Mouse (Mus musculus): ENCODE results near the gene Tshz2. TPM values are rescaled to one million over a fixed set of nuclear protein-coding genes. Genes with fewer than 3 reads are reported as not detected.

Tshz2 gene
- total and polyA plus RNA-seq, 2 experiments from 2014 or later, result 26.4 to 40.8 TPM

DNA sequence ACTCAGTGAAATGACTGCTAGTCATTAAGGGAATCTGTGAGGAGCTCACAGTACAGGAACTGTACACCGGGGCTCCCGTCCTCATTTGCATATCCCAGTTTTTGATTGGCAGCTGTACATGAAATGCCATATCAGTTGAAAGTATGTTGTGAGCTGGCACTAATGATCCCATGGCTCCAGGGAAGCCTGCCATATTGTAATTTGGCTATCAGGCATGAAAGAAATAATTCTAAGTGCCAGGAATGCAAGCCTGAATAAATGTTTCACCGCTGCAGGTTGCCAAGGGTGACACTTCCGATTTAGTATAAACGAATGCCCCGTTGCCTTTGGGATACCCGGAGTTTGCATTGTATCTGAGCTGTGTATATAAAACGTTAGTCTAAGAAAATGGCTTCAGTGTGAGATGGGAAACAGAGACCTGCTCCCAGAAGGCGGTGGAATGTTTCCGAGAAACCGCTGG is 366.1 kb downstream of the Tshz2 start:
- Histone ChIP-seq H3K4me1 (ENCODE audit: insufficient read depth, low read length) (peaks cover 22% of the 10 kb centered on the region), H3K27ac (ENCODE audit: low read depth, low read length) (peak overlapping the region; percentile 71), H3K4me3 (ENCODE audit: low read depth, low read length) (no peak overlapping the region), H3K9me3 (ENCODE audit: low read length) (no peaks in the 10 kb centered on the region), H3K36me3 (ENCODE audit: insufficient read depth, low read length) (no peaks in the 10 kb centered on the region), H3K27me3 (ENCODE audit: insufficient read depth, low read length) (no peaks in the 10 kb centered on the region), H3K4me2 (ENCODE audit: low read depth, low read length, poor library complexity, severe bottlenecking) (no peak overlapping the region), H3K9ac (replicated peaks; ENCODE audit: low read length, poor library complexity, severe bottlenecking) (no peak overlapping the region)
- DNase-seq (ENCODE audit: low spot score) (peak; percentile 56), ATAC-seq (ENCODE audit: low FRiP score) (peak; percentile 59; the same call in 1 of the 2 replicates)
- TF ChIP-seq CTCF (IDR thresholded peaks at IDR 0.05), result no peak
- 19% methylated on average over 11 of the region's 11 CpGs for WGBS

DNA sequence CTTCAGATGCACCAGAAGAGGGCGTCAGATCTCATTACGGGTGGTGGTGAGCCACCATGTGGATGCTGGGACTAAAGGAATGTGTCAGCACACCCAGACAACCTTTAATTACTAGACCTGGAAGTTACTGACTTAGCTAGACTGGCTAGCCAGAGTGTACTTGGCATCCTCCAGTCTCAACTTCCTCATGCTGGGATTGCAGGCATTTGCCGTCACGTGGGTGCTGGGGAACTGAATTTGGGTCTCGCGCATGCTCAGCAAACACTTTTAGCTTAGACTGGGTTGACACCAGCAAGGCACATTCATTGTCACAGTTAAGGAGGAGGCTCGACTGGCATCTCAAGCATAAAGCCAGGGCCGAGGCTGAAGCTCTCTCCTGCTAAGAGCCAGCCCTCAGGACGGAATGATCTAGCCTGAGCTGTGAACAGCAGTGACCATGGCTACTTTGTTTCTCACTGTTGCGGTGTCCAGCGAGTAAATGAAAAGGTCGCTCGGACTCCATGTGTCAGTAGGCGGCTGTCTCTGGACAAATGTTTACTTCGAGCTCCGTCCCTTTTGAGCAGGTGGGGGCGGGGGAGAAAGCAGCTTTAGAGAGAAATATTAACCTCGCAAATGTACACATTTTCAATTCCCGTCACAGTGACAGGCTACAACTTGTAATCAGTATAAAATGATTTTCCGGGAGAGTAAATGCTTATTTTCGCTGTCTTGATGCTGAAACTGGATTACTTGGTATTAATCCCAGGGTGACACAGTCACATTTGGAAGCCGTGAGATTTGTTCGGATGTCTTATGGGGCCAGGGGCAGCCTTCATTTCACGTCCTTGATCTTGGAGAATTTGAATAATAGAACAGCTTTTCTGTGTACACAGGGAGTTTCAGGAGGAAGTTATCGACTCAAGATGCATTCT is 370.0 kb downstream of the Tshz2 start:
- Histone ChIP-seq H3K36me3 (ENCODE audit: insufficient read depth, low read length) (no peaks in the 10 kb centered on the region), H3K4me1 (ENCODE audit: insufficient read depth, low read length) (peaks cover 15% of the 10 kb centered on the region), H3K27me3 (ENCODE audit: insufficient read depth, low read length) (no peaks in the 10 kb centered on the region; the same call in 1 of the 2 replicates), H3K4me3 (ENCODE audit: low read depth, low read length) (no peak overlapping the region), H3K9me3 (ENCODE audit: low read length) (no peaks in the 10 kb centered on the region), H3K27ac (ENCODE audit: low read depth, low read length) (peak overlapping the region; percentile 65), H3K4me2 (ENCODE audit: low read depth, low read length, poor library complexity, severe bottlenecking) (peak overlapping the region; percentile 29), H3K9ac (replicated peaks; ENCODE audit: low read length, poor library complexity, severe bottlenecking) (no peak overlapping the region)
- WGBS, result 23% methylated on average over 25 of the region's 25 CpGs
- ATAC-seq (ENCODE audit: low FRiP score), result peak; percentile 32
- DNase-seq (ENCODE audit: low spot score), result peak; percentile 66
- peak; percentile 53 for TF ChIP-seq CTCF (IDR thresholded peaks at IDR 0.05)

DNA sequence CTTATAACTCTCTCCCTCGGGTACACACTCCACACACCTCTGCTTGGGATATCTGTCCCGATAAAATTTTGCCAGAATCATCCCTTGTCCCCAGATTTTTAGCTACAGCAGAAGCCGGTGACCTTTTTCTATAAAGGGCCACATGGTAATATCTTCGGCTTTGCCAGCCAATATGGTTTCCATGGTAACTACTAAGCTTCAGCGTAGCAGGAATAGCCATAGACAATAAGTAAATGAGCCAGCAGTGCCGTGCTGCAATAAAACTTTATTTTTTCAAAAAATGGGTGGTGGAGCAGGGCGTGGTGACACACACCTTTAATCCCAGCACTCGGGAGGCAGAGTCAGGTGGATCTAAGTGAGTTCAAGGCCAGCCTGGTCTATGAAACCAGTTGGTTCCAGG is 370.9 kb downstream of the Tshz2 start:
- no peak for TF ChIP-seq CTCF (IDR thresholded peaks at IDR 0.05)
- no peak for DNase-seq (ENCODE audit: low spot score)
- 28% methylated on average over 8 of the region's 8 CpGs for WGBS
- Histone ChIP-seq H3K9me3 (ENCODE audit: low read length) (no peaks in the 10 kb centered on the region), H3K27ac (ENCODE audit: low read depth, low read length) (peak overlapping the region; percentile 65), H3K27me3 (ENCODE audit: insufficient read depth, low read length) (no peaks in the 10 kb centered on the region; the same call in 1 of the 2 replicates), H3K4me2 (ENCODE audit: low read depth, low read length, poor library complexity, severe bottlenecking) (peak overlapping the region; percentile 26; the same call in 1 of the 2 replicates), H3K4me3 (ENCODE audit: low read depth, low read length) (no peak overlapping the region), H3K9ac (replicated peaks; ENCODE audit: low read length, poor library complexity, severe bottlenecking) (no peak overlapping the region), H3K36me3 (ENCODE audit: insufficient read depth, low read length) (no peaks in the 10 kb centered on the region), H3K4me1 (ENCODE audit: insufficient read depth, low read length) (peaks cover 9% of the 10 kb centered on the region; the same call in 1 of the 2 replicates)
- no peak for ATAC-seq (ENCODE audit: low FRiP score)

DNA sequence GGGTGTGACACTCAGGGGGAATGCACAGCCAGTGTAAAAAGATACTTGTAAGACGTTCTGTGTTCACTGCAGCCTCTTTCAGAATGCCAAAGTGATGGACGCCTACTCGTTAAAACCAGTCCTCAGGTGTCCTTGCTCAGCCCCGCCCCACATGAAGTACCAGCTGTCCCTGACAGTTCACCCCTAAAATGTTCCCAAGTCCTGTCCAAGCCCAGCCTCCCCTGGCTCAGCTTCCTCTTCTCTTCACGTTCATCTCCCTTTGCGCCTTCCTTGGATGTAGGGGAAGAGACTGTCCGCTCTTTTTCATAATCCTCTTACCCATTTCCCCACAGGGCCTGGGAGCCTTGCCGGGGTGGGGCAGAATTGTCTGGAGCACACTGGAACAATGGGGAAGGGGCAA is 374.0 kb downstream of the Tshz2 start:
- no peaks in the 10 kb centered on the region; the same call in 1 of the 2 replicates for H3K27me3 ChIP-seq (ENCODE audit: insufficient read depth, low read length)
- no peak for DNase-seq (ENCODE audit: low spot score)
- TF ChIP-seq CTCF (IDR thresholded peaks at IDR 0.05), result no peak
- H3K4me2 ChIP-seq (ENCODE audit: low read depth, low read length, poor library complexity, severe bottlenecking), result no peak overlapping the region
- H3K27ac ChIP-seq (ENCODE audit: low read depth, low read length), result no peak overlapping the region
- WGBS, result 62% methylated on average over 8 of the region's 8 CpGs
- H3K9me3 ChIP-seq (ENCODE audit: low read length), result no peaks in the 10 kb centered on the region
- no peak overlapping the region for H3K9ac ChIP-seq (replicated peaks; ENCODE audit: low read length, poor library complexity, severe bottlenecking)
- no peak for ATAC-seq (ENCODE audit: low FRiP score)
- H3K4me3 ChIP-seq (ENCODE audit: low read depth, low read length), result no peak overlapping the region
- peaks cover 10% of the 10 kb centered on the region for H3K4me1 ChIP-seq (ENCODE audit: insufficient read depth, low read length)
- no peaks in the 10 kb centered on the region for H3K36me3 ChIP-seq (ENCODE audit: insufficient read depth, low read length)

DNA sequence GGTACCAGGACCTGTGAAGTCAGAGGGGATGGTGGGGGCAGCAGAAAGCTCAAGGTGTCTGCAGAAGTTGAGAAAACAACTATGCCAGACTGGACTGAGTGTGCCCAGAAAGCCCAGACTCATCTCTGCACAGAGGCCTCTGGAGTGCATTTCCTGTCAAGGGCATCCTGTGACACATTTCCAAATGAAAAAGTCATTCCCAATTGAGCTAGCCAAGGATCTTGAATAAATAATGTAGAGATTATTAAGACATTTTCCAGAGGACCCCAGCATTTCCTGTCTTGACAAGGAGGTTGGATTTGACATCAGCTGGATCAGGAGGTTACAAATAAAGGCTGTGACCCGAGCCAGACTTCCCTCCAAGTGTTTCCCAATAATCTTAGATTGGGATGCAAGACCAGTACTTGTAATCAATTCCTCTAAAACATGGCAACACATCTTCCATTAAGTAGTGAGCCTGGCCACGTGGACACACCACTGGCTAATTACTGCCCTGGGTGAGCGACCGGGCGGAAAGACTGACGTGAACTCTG is 374.7 kb downstream of the Tshz2 start:
- Histone ChIP-seq H3K36me3 (ENCODE audit: insufficient read depth, low read length) (no peaks in the 10 kb centered on the region), H3K4me1 (ENCODE audit: insufficient read depth, low read length) (peaks cover 10% of the 10 kb centered on the region), H3K27ac (ENCODE audit: low read depth, low read length) (no peak overlapping the region), H3K9ac (replicated peaks; ENCODE audit: low read length, poor library complexity, severe bottlenecking) (no peak overlapping the region), H3K4me2 (ENCODE audit: low read depth, low read length, poor library complexity, severe bottlenecking) (no peak overlapping the region), H3K27me3 (ENCODE audit: insufficient read depth, low read length) (no peaks in the 10 kb centered on the region; the same call in 1 of the 2 replicates), H3K4me3 (ENCODE audit: low read depth, low read length) (no peak overlapping the region), H3K9me3 (ENCODE audit: low read length) (no peaks in the 10 kb centered on the region)
- ATAC-seq (ENCODE audit: low FRiP score) (no peak), DNase-seq (ENCODE audit: low spot score) (no peak)
- 73% methylated on average over 6 of the region's 6 CpGs for WGBS
- TF ChIP-seq CTCF (IDR thresholded peaks at IDR 0.05), result no peak
